Mouse (Mus musculus) small intestine, adult 2 months (tissue): ENCODE measurements around the gene Mreg.

Experiments used
- CTCF ChIP-seq: fragments of 200-500 bp; IDR thresholded peaks from 2 replicates; pipeline ENCODE4 v1.5.1; 2012; ENCODE audit warnings: low read depth, mild to moderate bottlenecking, control low read depth, inconsistent platforms, low read length, moderate library complexity, mixed read lengths; ENCODE audit not compliant: insufficient replicate concordance, insufficient read length; ENCODE audit errors: extremely low read depth
- POLR2A ChIP-seq: fragments of 200-500 bp; IDR thresholded peaks from 2 replicates; pipeline ENCODE4 v1.6.1; 2012; ENCODE audit warnings: low read depth, mild to moderate bottlenecking, control low read depth, inconsistent platforms, low read length, moderate library complexity

DNA sequence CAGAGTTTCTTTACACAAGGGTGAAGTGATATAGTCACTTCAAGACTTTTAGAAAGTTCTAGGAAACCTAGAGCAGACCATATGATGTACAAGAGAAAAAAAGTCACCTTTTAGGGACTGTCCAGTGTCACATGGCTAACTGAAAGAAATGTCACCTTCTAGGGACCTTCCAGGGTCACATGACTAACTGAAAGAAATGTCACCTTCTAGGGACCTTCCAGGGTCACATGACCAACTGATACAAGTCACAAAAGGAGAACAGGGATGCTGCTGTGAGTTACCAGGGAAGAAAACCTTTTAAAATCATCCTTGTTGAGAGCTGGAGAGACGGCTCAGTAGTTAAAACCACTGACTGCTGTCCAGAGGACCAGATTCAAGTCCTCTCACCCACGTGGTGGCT lies 10.0 kb downstream of the Mreg start:
- TF ChIP-seq CTCF = no peak
- no peak for TF ChIP-seq POLR2A
